Mouse (Mus musculus) testis, adult 2 months (tissue): ENCODE measurements at regions not wholly inside any gene's neighbourhood (a gene's known extent, or its start where the extent isn't known, plus 50 kb on each side); places are given as distances from the start of the nearest gene placed in this dataset.

Source experiments
- CTCF ChIP-seq: fragments of 200-500 bp; IDR thresholded peaks from 2 replicates; pipeline ENCODE4 v1.5.1; 2012; ENCODE audit warnings: low read depth, mild to moderate bottlenecking, inconsistent platforms, low read length, moderate library complexity; ENCODE audit not compliant: control insufficient read depth, insufficient read depth, insufficient replicate concordance
- POLR2A ChIP-seq: fragments of 200-500 bp; IDR thresholded peaks from 2 replicates; pipeline ENCODE4 v1.6.1; 2012; ENCODE audit warnings: low read depth, mild to moderate bottlenecking, inconsistent platforms, low read length, moderate library complexity; ENCODE audit not compliant: control insufficient read depth

GRCm38 (mm10) chr2:117842309-117842986 is 269.2 kb upstream of the Thbs1 start:
- TF ChIP-seq CTCF (no peak), POLR2A (no peak)
